Mouse (Mus musculus): Measurements from ENCODE around the gene 5031439G07Rik.

Gene 5031439G07Rik

GRCm38 (mm10) chr15:84995041-84995440 lies 6.7 kb upstream of the 5031439G07Rik start:
- ATAC-seq (ENCODE audit: low TSS enrichment), result no peak

GRCm38 (mm10) chr15:84994498-84994897 lies 6.1 kb upstream of the 5031439G07Rik start:
- ATAC-seq (ENCODE audit: low TSS enrichment), result peak; percentile 53

GRCm38 (mm10) chr15:84989771-84990170 lies 1.4 kb upstream of the 5031439G07Rik start:
- ATAC-seq (ENCODE audit: low TSS enrichment), result no peak; the same call in 1 of the 2 replicates

- ATAC-seq (ENCODE audit: low TSS enrichment), result no peak
These were observed 747 bp upstream of the 5031439G07Rik start for GRCm38 (mm10) chr15:84989098-84989497.

GRCm38 (mm10) chr15:84987020-84987815 lies 1.1 kb downstream of the 5031439G07Rik start:
- peak; percentile 14; the same call in 1 of the 2 replicates for ATAC-seq (ENCODE audit: low TSS enrichment)

GRCm38 (mm10) chr15:84986171-84987019 lies 2.0 kb downstream of the 5031439G07Rik start:
- no peak for ATAC-seq (ENCODE audit: low TSS enrichment)

- ATAC-seq (ENCODE audit: low TSS enrichment), result peak; percentile 38
These were observed 2.7 kb downstream of the 5031439G07Rik start for GRCm38 (mm10) chr15:84985516-84986160.

GRCm38 (mm10) chr15:84983721-84984120 lies 4.6 kb downstream of the 5031439G07Rik start:
- no peak for ATAC-seq (ENCODE audit: low TSS enrichment)

GRCm38 (mm10) chr15:84982888-84983287 lies 5.5 kb downstream of the 5031439G07Rik start:
- ATAC-seq (ENCODE audit: low TSS enrichment), result no peak

GRCm38 (mm10) chr15:84981609-84982313 lies 6.6 kb downstream of the 5031439G07Rik start:
- ATAC-seq (ENCODE audit: low TSS enrichment), result peak; percentile 56; the same call in 1 of the 2 replicates

- peak; percentile 91 for ATAC-seq (ENCODE audit: low TSS enrichment)
These were observed 12.6 kb downstream of the 5031439G07Rik start for GRCm38 (mm10) chr15:84975729-84976128.

- ATAC-seq (ENCODE audit: low TSS enrichment), result peak; percentile 36
These were observed 14.8 kb downstream of the 5031439G07Rik start for GRCm38 (mm10) chr15:84973544-84973871.

GRCm38 (mm10) chr15:84972860-84973543 lies 15.3 kb downstream of the 5031439G07Rik start:
- ATAC-seq (ENCODE audit: low TSS enrichment), result 0 out of 2 replicates have a peak, but pooled peaks have one; percentile 1

- no peak for ATAC-seq (ENCODE audit: low TSS enrichment)
These were observed 19.8 kb downstream of the 5031439G07Rik start for GRCm38 (mm10) chr15:84968534-84968933.

GRCm38 (mm10) chr15:84965575-84966360 lies 22.6 kb downstream of the 5031439G07Rik start:
- no peak for ATAC-seq (ENCODE audit: low TSS enrichment)

- ATAC-seq (ENCODE audit: low TSS enrichment), result no peak
These were observed 23.6 kb downstream of the 5031439G07Rik start for GRCm38 (mm10) chr15:84964771-84965170.

- ATAC-seq (ENCODE audit: low TSS enrichment), result no peak
These were observed 25.8 kb downstream of the 5031439G07Rik start for GRCm38 (mm10) chr15:84962518-84962917.

- ATAC-seq (ENCODE audit: low TSS enrichment), result peak; percentile 68
These were observed 27.7 kb downstream of the 5031439G07Rik start for GRCm38 (mm10) chr15:84960692-84961091.

GRCm38 (mm10) chr15:84959891-84960290 lies 28.5 kb downstream of the 5031439G07Rik start:
- ATAC-seq (ENCODE audit: low TSS enrichment), result no peak

GRCm38 (mm10) chr15:84958331-84958730 lies 30.0 kb downstream of the 5031439G07Rik start:
- no peak for ATAC-seq (ENCODE audit: low TSS enrichment)
